Comparison of ENCODE assay signal across 8 mouse cellular contexts in the genomic region with DNA sequence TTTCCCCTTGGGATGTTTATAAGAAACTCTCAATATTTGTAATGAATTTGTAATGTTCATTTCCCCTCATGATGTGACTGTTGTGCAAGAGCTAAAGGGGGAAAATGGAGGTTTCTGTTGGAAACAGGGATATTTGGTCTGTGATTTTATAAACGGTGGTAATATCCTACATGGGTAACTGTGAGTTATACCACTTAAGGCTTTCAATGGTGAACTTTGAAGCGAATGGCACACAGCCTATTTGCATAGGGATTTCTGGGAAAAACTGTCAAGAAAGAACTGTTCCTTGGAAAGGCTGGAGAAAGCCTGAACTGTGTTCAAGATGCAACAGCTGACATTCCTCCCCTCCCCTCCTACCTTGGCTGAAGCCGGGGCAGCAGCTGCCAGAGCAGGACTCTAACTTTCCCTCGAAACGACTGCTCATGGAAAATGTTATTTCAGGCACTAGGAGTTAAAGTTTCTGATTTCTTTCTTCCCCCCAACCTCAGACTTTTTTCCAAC. TPM values are rescaled to one million over a fixed set of nuclear protein-coding genes. Genes with fewer than 3 reads are reported as not detected.
A peak's percentile ranks its signal among the peaks of the same experiment; 100 is the strongest.
DNase-seq lines count a peak whose midpoint lies in the region; ATAC-seq and TF ChIP-seq lines count a peak whose summit lies in the region.

No protein-coding gene starts in this region.

- H3K9me3 ChIP-seq in midbrain, postnatal 0 days (ENCODE audit: low read length) = 0 out of 2 replicates have a peak, but pooled peaks cover 5% of the 10 kb centered on the region
- no peaks in the 10 kb centered on the region for H3K9me3 ChIP-seq in midbrain, embryonic 16.5 days (replicated peaks; ENCODE audit: control insufficient read depth, low read length, poor library complexity, severe bottlenecking)
- no peaks in the 10 kb centered on the region for H3K9me3 ChIP-seq in neural tube, embryonic 14.5 days (ENCODE audit: control insufficient read depth, low read length)

- TF ChIP-seq CTCF in midbrain, postnatal 0 days (IDR thresholded peaks at IDR 0.05) = no peak

- H3K9ac ChIP-seq in midbrain, postnatal 0 days (replicated peaks; ENCODE audit: low read length, poor library complexity, severe bottlenecking) = no peak overlapping the region
- H3K9ac ChIP-seq in midbrain, embryonic 16.5 days (ENCODE audit: low read depth, low read length) = no peak overlapping the region
- H3K9ac ChIP-seq in neural tube, embryonic 14.5 days (replicated peaks; ENCODE audit: low read depth, low read length) = no peak overlapping the region

- H3K4me3 ChIP-seq in midbrain, postnatal 0 days (ENCODE audit: low read depth, low read length) = peak overlapping the region; percentile 65; the same call in 1 of the 2 replicates
- no peak overlapping the region for H3K4me3 ChIP-seq in midbrain, embryonic 16.5 days (ENCODE audit: low read depth, low read length)
- no peak overlapping the region for H3K4me3 ChIP-seq in neural tube, embryonic 14.5 days (ENCODE audit: low read depth, low read length)

- no peak overlapping the region for H3K4me2 ChIP-seq in midbrain, postnatal 0 days (ENCODE audit: low read depth, low read length, poor library complexity, severe bottlenecking)
- no peak overlapping the region for H3K4me2 ChIP-seq in midbrain, embryonic 16.5 days (ENCODE audit: low read length)
- 0 out of 2 replicates have a peak overlapping the region, but pooled peaks have one; percentile 2 for H3K4me2 ChIP-seq in neural tube, embryonic 14.5 days (ENCODE audit: low read depth, low read length)

- H3K36me3 ChIP-seq in midbrain, postnatal 0 days (ENCODE audit: insufficient read depth, low read length) = no peaks in the 10 kb centered on the region
- no peaks in the 10 kb centered on the region for H3K36me3 ChIP-seq in midbrain, embryonic 16.5 days (ENCODE audit: control insufficient read depth, insufficient read depth, low read length)
- no peaks in the 10 kb centered on the region for H3K36me3 ChIP-seq in neural tube, embryonic 14.5 days (ENCODE audit: control insufficient read depth, insufficient read depth, low read length)

- no peaks in the 10 kb centered on the region for H3K4me1 ChIP-seq in midbrain, postnatal 0 days (ENCODE audit: insufficient read depth, low read length)
- H3K4me1 ChIP-seq in midbrain, embryonic 16.5 days (ENCODE audit: control insufficient read depth, insufficient read depth, low read length) = no peaks in the 10 kb centered on the region; the same call in 1 of the 2 replicates
- H3K4me1 ChIP-seq in neural tube, embryonic 14.5 days (ENCODE audit: control insufficient read depth, insufficient read depth, low read length) = no peaks in the 10 kb centered on the region

- no peak for DNase-seq in midbrain, postnatal 0 days (ENCODE audit: low spot score)
- peak; percentile 70 for DNase-seq in gastrocnemius, postnatal 25 days
- DNase-seq in kidney, adult 8-10 months = peak; percentile 70 to 73
- DNase-seq in T-cell, adult 2 months (ENCODE audit: low spot score) = no peak
- DNase-seq in left cerebral cortex, adult 18-20 months (ENCODE audit: low spot score in 2 of 2) = no peak
- no peak for DNase-seq in right cerebral cortex, postnatal 36 days (ENCODE audit: low spot score in 2 of 2)

- no peak for ATAC-seq in midbrain, postnatal 0 days (ENCODE audit: low FRiP score)
- no peak for ATAC-seq in midbrain, embryonic 16.5 days
- no peak for ATAC-seq in neural tube, embryonic 14.5 days (ENCODE audit: low read depth)

- 58% methylated on average over 5 of the region's 5 CpGs for WGBS in midbrain, postnatal 0 days
- 58% methylated on average over 5 of the region's 5 CpGs for WGBS in midbrain, embryonic 16.5 days
- 63% methylated on average over 5 of the region's 5 CpGs for WGBS in neural tube, embryonic 14.5 days

- peaks cover 3% of the 10 kb centered on the region; the same call in 1 of the 2 replicates for H3K27me3 ChIP-seq in midbrain, postnatal 0 days (ENCODE audit: insufficient read depth, low read length)
- peaks cover 7% of the 10 kb centered on the region for H3K27me3 ChIP-seq in midbrain, embryonic 16.5 days (ENCODE audit: control insufficient read depth, insufficient read depth, low read depth, low read length)
- peaks cover 6% of the 10 kb centered on the region for H3K27me3 ChIP-seq in neural tube, embryonic 14.5 days (ENCODE audit: control insufficient read depth, insufficient read depth, low read length)

- no peak overlapping the region for H3K27ac ChIP-seq in midbrain, postnatal 0 days (ENCODE audit: low read depth, low read length)
- H3K27ac ChIP-seq in midbrain, embryonic 16.5 days (ENCODE audit: low read length) = no peak overlapping the region
- H3K27ac ChIP-seq in neural tube, embryonic 14.5 days (ENCODE audit: low read depth, low read length) = no peak overlapping the region

RNA-seq across cellular contexts. Expression of a gene that starts 1.4 kb away (rescaled TPM):
- 44.6 and 45.9 TPM in 2 replicates for total RNA-seq in midbrain, postnatal 0 days (2014; rRNA removed)
- 77.3 and 81.3 TPM in 2 replicates for polyA plus RNA-seq in midbrain, postnatal 0 days (2015; fragmentation: Nextera tagmentation; extraction: Ambion mirVana)
- 57.9 and 59.4 TPM in 2 replicates for polyA plus RNA-seq in midbrain, embryonic 16.5 days (2015; fragmentation: Nextera tagmentation; extraction: Ambion mirVana)
- total RNA-seq in gastrocnemius, postnatal 25 days (2021) = 100 to 1,000 TPM; 105 to 156 TPM
- polyA plus RNA-seq in neural tube, embryonic 14.5 days (2014; fragmentation: Nextera tagmentation; extraction: Ambion mirVana) = 52.8 and 54.2 TPM in 2 replicates
- total RNA-seq in left cerebral cortex, adult 18-20 months (2021) = 10 to 100 TPM; 36.1 to 38.5 TPM

Comparison
In these comparisons a context has a peak if more than half of its experiments do, and no peak if none do; other contexts are left out.
1. DNase-seq: peak in gastrocnemius, postnatal 25 days (single experiment) and kidney, adult 8-10 months (2 of 2); none in midbrain, postnatal 0 days (single experiment), T-cell, adult 2 months (single experiment), left cerebral cortex, adult 18-20 months (0 of 2) and right cerebral cortex, postnatal 36 days (0 of 2).